Mouse (Mus musculus) embryonic fibroblast, embryonic 13.5 days (primary cell): ENCODE results near the gene Kcna7.
"Not testable (repeated sequence)": the region's sequence is repeated elsewhere in the genome, so short reads cannot be mapped to it uniquely, and the experiment has no call there.

Experiments
- CTCF ChIP-seq: IDR thresholded peaks from 2 replicates; pipeline ENCODE4 v1.5.1; 2011; ENCODE audit warnings: mild to moderate bottlenecking, control low read depth, low read length, moderate library complexity, borderline replicate concordance; ENCODE audit not compliant: insufficient read depth
- POLR2A ChIP-seq: IDR thresholded peaks from 2 replicates; pipeline ENCODE4 v1.6.1; 2011; ENCODE audit warnings: low read depth, mild to moderate bottlenecking, control low read depth, low read length, moderate library complexity

- not testable (repeated sequence) for TF ChIP-seq CTCF, POLR2A
Measured at GRCm38 (mm10) chr7:45359081-45359480, 46.4 kb upstream of the Kcna7 start.
